Comparison of ENCODE assay signal across 11 mouse cellular contexts in the genomic region with DNA sequence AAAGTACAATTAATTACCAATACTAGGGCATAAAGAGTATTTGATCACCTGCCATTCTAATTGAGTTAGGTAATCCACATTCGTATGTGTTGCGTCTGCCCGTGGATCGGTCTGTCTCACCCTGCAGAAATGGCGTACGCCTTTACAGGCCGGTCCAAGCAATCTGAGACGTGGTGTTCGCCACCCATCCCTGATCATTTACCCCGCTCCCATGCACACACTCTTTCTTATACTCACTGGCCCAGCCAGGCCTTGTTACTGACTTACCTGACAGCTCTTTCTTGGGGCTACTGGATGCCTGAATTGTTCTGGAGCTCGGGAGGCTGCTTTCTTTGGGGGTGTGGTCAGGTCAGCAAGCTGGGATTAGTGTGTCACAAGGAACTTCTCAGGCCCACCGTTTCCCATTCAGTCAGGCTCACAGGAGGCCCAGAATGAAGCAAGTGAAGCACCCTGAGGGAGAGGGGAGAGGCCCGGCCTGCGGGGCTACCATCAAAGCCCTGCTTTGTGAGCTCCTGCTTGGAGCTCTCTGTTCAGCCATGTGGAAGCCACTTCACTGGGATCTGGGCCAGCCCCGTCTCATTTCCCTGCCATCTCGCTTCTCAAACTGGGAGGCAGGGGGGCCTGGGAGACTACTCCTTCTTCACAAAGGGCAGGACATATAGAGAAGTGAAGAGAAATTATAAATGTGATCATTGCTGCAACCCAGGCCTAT. TPM values are rescaled to one million over a fixed set of nuclear protein-coding genes. Genes with fewer than 3 reads are reported as not detected.
DNase-seq lines count a peak whose midpoint lies in the region; ATAC-seq lines count a peak whose summit lies in the region.
"Had no signal": no experiment of that assay in that cellular context is flagged by ENCODE, and none has a peak within 500 bp of the region (broad histone marks: within the 10 kb centered on the region; RNA-seq: fewer than 3 reads in every experiment).

A gene (minus strand): TSS at position 627 of the 712 bp plus-strand sequence.

- 63% methylated on average over 16 of the region's 16 CpGs for WGBS in hindbrain, embryonic 10.5 days
- WGBS in hindbrain, embryonic 11.5 days, result 69% methylated on average over 16 of the region's 16 CpGs
- WGBS in forebrain, embryonic 10.5 days, result 54% methylated on average over 16 of the region's 16 CpGs
- WGBS in neural tube, embryonic 14.5 days, result 64% methylated on average over 16 of the region's 16 CpGs

- H3K4me3 ChIP-seq in hindbrain, embryonic 10.5 days, result no peak within 1 kb of the TSS
- no peak within 1 kb of the TSS for H3K4me3 ChIP-seq in hindbrain, embryonic 11.5 days (ENCODE audit: low read depth, low read length)
- H3K4me3 ChIP-seq in forebrain, embryonic 10.5 days, result no peak within 1 kb of the TSS
- no peak within 1 kb of the TSS for H3K4me3 ChIP-seq in neural tube, embryonic 14.5 days (ENCODE audit: low read depth, low read length)

- no peak for DNase-seq in hindbrain, embryonic 10.5 days (ENCODE audit: low spot score)
- DNase-seq in hindbrain, embryonic 11.5 days (ENCODE audit: low spot score), result no peak
- DNase-seq in forebrain, embryonic 10.5 days (ENCODE audit: extremely low spot score, low spot score), result no peak
- no peak for DNase-seq in left cerebral cortex, adult 8-10 months (ENCODE audit: low spot score in 2 of 2)
- no peak for DNase-seq in kidney, postnatal 25 days
- DNase-seq: gastrocnemius, postnatal 25 days; lung, adult 18-20 months; thymus, postnatal 4 days had no signal

- H3K4me1 ChIP-seq in hindbrain, embryonic 10.5 days (replicated peaks), result peaks cover 26% of the 10 kb centered on the region
- H3K4me1 ChIP-seq in hindbrain, embryonic 11.5 days (replicated peaks; ENCODE audit: control insufficient read depth, insufficient read depth, low read length), result no peaks in the 10 kb centered on the region
- H3K4me1 ChIP-seq in forebrain, embryonic 10.5 days, result peaks cover 32% of the 10 kb centered on the region
- H3K4me1 ChIP-seq in neural tube, embryonic 14.5 days (ENCODE audit: control insufficient read depth, insufficient read depth, low read length), result no peaks in the 10 kb centered on the region

- no peaks in the 10 kb centered on the region for H3K9me3 ChIP-seq in hindbrain, embryonic 10.5 days
- H3K9me3 ChIP-seq in hindbrain, embryonic 11.5 days (ENCODE audit: control insufficient read depth, low read length), result no peaks in the 10 kb centered on the region
- no peaks in the 10 kb centered on the region for H3K9me3 ChIP-seq in forebrain, embryonic 10.5 days
- H3K9me3 ChIP-seq in neural tube, embryonic 14.5 days (ENCODE audit: control insufficient read depth, low read length), result no peaks in the 10 kb centered on the region

- H3K27ac ChIP-seq in hindbrain, embryonic 10.5 days, result peak within 1 kb of the TSS; percentile 77
- no peak within 1 kb of the TSS for H3K27ac ChIP-seq in hindbrain, embryonic 11.5 days (ENCODE audit: low read depth, low read length)
- peak within 1 kb of the TSS; percentile 79 for H3K27ac ChIP-seq in forebrain, embryonic 10.5 days
- H3K27ac ChIP-seq in neural tube, embryonic 14.5 days (ENCODE audit: low read depth, low read length), result peak within 1 kb of the TSS; percentile 62

- H3K9ac ChIP-seq in hindbrain, embryonic 11.5 days (ENCODE audit: low read depth, low read length), result no peak within 1 kb of the TSS
- H3K9ac ChIP-seq in neural tube, embryonic 14.5 days (replicated peaks; ENCODE audit: low read depth, low read length), result no peak within 1 kb of the TSS

- no peaks in the 10 kb centered on the region for H3K36me3 ChIP-seq in hindbrain, embryonic 10.5 days
- H3K36me3 ChIP-seq in hindbrain, embryonic 11.5 days (ENCODE audit: control insufficient read depth, insufficient read depth, low read length), result no peaks in the 10 kb centered on the region
- no peaks in the 10 kb centered on the region for H3K36me3 ChIP-seq in forebrain, embryonic 10.5 days (replicated peaks)
- H3K36me3 ChIP-seq in neural tube, embryonic 14.5 days (ENCODE audit: control insufficient read depth, insufficient read depth, low read length), result no peaks in the 10 kb centered on the region

- no peak for ATAC-seq in hindbrain, embryonic 11.5 days (ENCODE audit: low FRiP score)
- no peak; the same call in 1 of the 2 replicates for ATAC-seq in neural tube, embryonic 14.5 days (ENCODE audit: low read depth)
- ATAC-seq in erythroid progenitor cell, adult 5-6 weeks (replicated peaks; ENCODE audit: low FRiP score, poor library complexity, severe bottlenecking), result no peak
- ATAC-seq in monocyte, adult 5-6 weeks (replicated peaks; ENCODE audit: insufficient number of reproducible peaks, low FRiP score, low TSS enrichment, poor library complexity, severe bottlenecking), result no peak

- H3K4me2 ChIP-seq in hindbrain, embryonic 11.5 days (replicated peaks; ENCODE audit: low read depth, low read length), result no peak within 1 kb of the TSS
- H3K4me2 ChIP-seq in neural tube, embryonic 14.5 days (ENCODE audit: low read depth, low read length), result no peak within 1 kb of the TSS

- H3K27me3 ChIP-seq in hindbrain, embryonic 10.5 days (ENCODE audit: insufficient read depth, poor library complexity, severe bottlenecking), result no peaks in the 10 kb centered on the region
- H3K27me3 ChIP-seq in hindbrain, embryonic 11.5 days (ENCODE audit: control insufficient read depth, insufficient read depth, low read length), result no peaks in the 10 kb centered on the region
- 0 out of 2 replicates have a peak, but pooled peaks cover 4% of the 10 kb centered on the region for H3K27me3 ChIP-seq in forebrain, embryonic 10.5 days (ENCODE audit: poor library complexity, severe bottlenecking)
- H3K27me3 ChIP-seq in neural tube, embryonic 14.5 days (ENCODE audit: control insufficient read depth, insufficient read depth, low read length), result no peaks in the 10 kb centered on the region

RNA-seq across cellular contexts. Expression of the gene that starts here (rescaled TPM):
- 0.27 and 0.58 TPM in 2 replicates for polyA plus RNA-seq in hindbrain, embryonic 10.5 days (2016; fragmentation: Nextera tagmentation; extraction: Ambion mirVana)
- polyA plus RNA-seq in hindbrain, embryonic 11.5 days (2014; fragmentation: Nextera tagmentation; extraction: Ambion mirVana), result 0.40 and 0.93 TPM in 2 replicates
- 1.2 and 1.8 TPM in 2 replicates for polyA plus RNA-seq in forebrain, embryonic 10.5 days (2016; fragmentation: Nextera tagmentation; extraction: Ambion mirVana)
- 10 to 100 TPM; 21.9 to 25.6 (median 25.1) TPM for total RNA-seq in left cerebral cortex, adult 8-10 months (2022)
- polyA plus RNA-seq in neural tube, embryonic 14.5 days (2014; fragmentation: Nextera tagmentation; extraction: Ambion mirVana), result 23.4 TPM in 2 replicates
- not detected in 2 replicates for total RNA-seq in erythroid progenitor cell, adult 5-6 weeks (2015; ENCODE audit: low replicate concordance)
- total RNA-seq in erythroid progenitor cell, adult 5-6 weeks (2017; ENCODE audit: low replicate concordance), result not detected in 2 replicates
- total RNA-seq in monocyte, adult 5-6 weeks (2017), result not detected in 3 replicates
- total RNA-seq: gastrocnemius, postnatal 25 days had no signal

Comparison
In these comparisons a context has a peak if more than half of its experiments do, and no peak if none do; other contexts are left out.
1. RNA of the gene that starts here (total RNA-seq): 21.9 to 25.6 TPM in left cerebral cortex, adult 8-10 months; not detected in erythroid progenitor cell, adult 5-6 weeks and not detected in monocyte, adult 5-6 weeks; every median in the first group is over 10 times any median in the second.